Mouse (Mus musculus) central nervous system, embryonic 18 days (tissue): Measurements from ENCODE around the gene Aldh6a1. TPM values are rescaled to one million over a fixed set of nuclear protein-coding genes. Genes with fewer than 3 reads are reported as not detected.

ENCODE experiments used
- polyA plus RNA-seq: library from polyadenylated mRNA; depleted of rRNA; stranded (reverse); fragments of >200 nt; gene quantifications from 2 replicates; pipeline ENCODE4 v1.2.3, GENCODE M21; 2012; rRNA removed

The Aldh6a1 gene
- 21.0 and 22.3 TPM in 2 replicates for polyA plus RNA-seq

GRCm38 (mm10) chr12:84450718-84451646, at the start of gene Aldh6a1, which contains the start of gene Lin52:
Gene Aldh6a1 (minus strand): TSS chr12:84451004.
Gene Lin52 (plus strand): TSS chr12:84451422.

DNA sequence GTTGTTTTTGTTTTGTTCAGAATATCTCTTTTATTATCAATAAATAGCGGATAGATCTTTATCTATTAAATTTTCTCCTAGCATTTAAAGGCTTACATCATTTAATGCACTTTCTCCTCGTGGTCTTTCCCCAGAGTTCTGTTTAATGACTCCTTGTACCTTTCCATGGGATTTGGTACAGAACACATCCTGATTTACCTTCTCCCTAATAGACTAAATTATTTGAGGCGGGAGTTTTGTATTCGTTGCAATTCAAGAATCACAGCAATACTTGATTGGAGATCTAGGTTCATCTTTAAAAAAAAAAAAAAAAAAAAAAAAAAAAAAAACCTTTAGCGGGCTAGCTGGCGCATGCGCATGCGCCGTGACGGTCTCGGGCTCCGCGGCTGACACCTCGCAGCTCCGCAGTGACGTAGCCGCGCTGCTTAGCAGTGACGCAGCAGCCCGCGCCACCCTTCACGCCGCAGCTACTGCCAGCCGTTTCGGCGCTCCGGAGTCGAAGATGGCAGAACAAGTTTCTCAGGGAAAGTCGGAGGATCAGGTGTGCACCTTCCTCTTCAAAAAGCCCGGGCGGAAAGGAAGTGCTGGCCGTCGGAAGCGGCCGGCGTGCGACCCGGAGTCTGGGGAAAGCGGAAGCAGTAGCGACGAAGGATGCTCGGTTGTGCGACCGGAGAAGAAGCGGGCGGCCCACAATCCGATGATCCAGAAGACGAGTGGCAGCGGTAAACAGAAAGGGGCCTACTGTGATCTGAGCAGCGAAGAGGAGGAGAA, 33.8 kb downstream of the Aldh6a1 start, which contains the start of gene Rnf113a2:
TSS of gene Rnf113a2 (plus strand) at position 363 of the 771 bp plus-strand sequence.

GRCm38 (mm10) chr12:84408819-84409507, 41.8 kb downstream of the Aldh6a1 start, which contains the start of the genes Entpd5 and Bbof1:
Gene Entpd5 (minus strand): TSS chr12:84409029.
Gene Bbof1 (plus strand): TSS chr12:84409071.

Other genes starting within 250 kb of the Aldh6a1 start
- 5.2 and 5.3 TPM in 2 replicates for gene Elmsan1, start 232.1 kb downstream of the Aldh6a1 start, polyA plus RNA-seq
- gene Ptgr2, start 165.8 kb downstream of the Aldh6a1 start, polyA plus RNA-seq, result 11.2 and 12.2 TPM in 2 replicates
- 53.0 and 54.0 TPM in 2 replicates for gene Zfp410, start 134.2 kb downstream of the Aldh6a1 start, polyA plus RNA-seq
- gene Coq6, start 89.3 kb downstream of the Aldh6a1 start, polyA plus RNA-seq, result 45.1 and 45.4 TPM in 2 replicates
- 18.1 and 19.9 TPM in 2 replicates for gene Fam161b, start 89.2 kb downstream of the Aldh6a1 start, polyA plus RNA-seq
- 9.4 and 12.0 TPM in 2 replicates for gene Entpd5, start 42.0 kb downstream of the Aldh6a1 start, polyA plus RNA-seq
- gene Bbof1, start 41.9 kb downstream of the Aldh6a1 start, polyA plus RNA-seq, result 5.9 and 6.2 TPM in 2 replicates
- 15.4 and 16.8 TPM in 2 replicates for gene Rnf113a2, start 33.8 kb downstream of the Aldh6a1 start, polyA plus RNA-seq
- 21.8 and 23.9 TPM in 2 replicates for gene Lin52, start 418 bp upstream of the Aldh6a1 start, polyA plus RNA-seq
- 0.67 and 0.75 TPM in 2 replicates for gene Vsx2, start 118.8 kb upstream of the Aldh6a1 start, polyA plus RNA-seq
- gene Abcd4, start 166.4 kb upstream of the Aldh6a1 start, polyA plus RNA-seq, result 23.6 and 25.4 TPM in 2 replicates
- gene Vrtn, start 190.0 kb upstream of the Aldh6a1 start, polyA plus RNA-seq, result 0.05 and 0.09 TPM in 2 replicates
- 13.1 and 14.4 TPM in 2 replicates for gene Syndig1l, start 247.8 kb upstream of the Aldh6a1 start, polyA plus RNA-seq